Mouse (Mus musculus): ENCODE results near the gene Rad50.

Rad50 gene

DNA sequence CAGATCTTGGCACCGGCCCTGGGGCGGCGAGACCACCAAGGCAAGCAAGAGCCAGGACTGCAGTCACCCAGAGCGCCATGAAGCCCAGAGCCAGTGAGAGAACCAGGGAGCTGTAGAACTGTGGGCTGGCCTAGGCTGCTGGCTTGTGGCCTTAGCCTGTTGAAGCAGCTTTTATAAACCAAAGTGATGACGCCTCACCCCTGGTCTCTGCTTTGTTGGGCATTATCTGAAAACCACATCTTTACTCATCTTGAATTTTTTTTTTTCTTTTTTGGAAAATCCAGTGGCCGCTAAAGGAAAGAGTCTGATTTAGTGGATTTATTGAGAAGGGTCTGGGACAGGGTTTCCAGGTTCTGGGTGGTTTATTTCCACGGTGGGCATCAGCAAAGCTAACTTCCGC is 72.6 kb downstream of the Rad50 start, which contains the start of gene Il13:
Gene Il13, minus strand, starts transcription at position 147 of the 400 bp plus-strand sequence.
- DNase-seq (ENCODE audit: low spot score in 2 of 2), result no peak

DNA sequence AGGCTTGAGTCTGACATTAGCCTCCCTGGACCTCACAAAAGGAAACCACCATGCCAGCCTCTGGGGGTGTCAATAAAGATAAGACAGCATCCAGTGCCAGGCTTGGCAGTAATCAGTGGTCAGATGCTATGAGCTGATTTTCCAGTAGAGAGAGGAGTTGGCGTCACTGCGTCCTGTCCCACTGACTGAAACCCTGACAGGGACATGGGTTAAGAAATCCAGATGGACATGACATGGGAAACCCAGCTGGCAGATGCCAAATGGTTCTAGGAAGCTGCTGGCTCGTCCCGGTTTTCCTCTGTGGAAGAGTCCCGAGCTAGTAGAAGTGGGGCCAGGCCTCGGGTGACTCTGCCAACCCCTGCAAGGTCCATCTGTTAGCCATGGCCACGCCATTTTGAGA is 73.5 kb downstream of the Rad50 start:
- no peak for DNase-seq (ENCODE audit: low spot score in 2 of 2)

DNA sequence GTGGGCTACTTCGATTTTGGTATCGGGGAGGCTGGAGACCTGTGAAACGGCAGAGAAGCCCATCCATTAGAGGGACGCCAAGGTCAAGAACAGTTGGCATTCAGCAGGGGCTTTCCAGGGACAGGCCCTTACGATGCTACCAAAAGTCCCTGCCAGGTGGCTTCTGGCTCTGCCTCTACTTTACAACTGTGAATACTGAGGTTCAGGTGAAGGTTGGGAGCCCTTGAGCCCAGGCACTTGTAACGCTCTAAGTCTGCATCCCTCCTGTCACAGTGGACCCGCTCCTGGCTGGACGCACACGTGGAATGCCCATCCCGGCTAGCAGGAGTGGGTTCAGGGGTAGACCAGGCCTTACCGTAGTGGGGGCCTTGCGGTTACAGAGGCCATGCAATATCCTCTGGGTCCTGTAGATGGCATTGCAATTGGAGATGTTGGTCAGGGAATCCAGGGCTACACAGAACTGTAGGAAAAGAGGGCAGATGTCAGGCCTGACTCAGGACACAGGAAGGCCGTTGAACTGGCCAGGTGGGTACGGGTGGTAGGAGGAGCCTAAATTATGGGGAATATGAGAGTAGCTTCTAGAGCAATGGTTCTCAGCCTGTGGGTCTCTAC is 74.9 kb downstream of the Rad50 start:
- DNase-seq (ENCODE audit: low spot score in 2 of 2), result no peak

GRCm38 (mm10) chr11:53627859-53628258 is 79.3 kb downstream of the Rad50 start:
- peak; percentile 11 to 87 for DNase-seq (ENCODE audit: low spot score in 2 of 2)

- DNase-seq (ENCODE audit: low spot score in 2 of 2), result no peak
Measured at GRCm38 (mm10) chr11:53626802-53627373, 80.2 kb downstream of the Rad50 start.

GRCm38 (mm10) chr11:53624124-53624523 is 83.0 kb downstream of the Rad50 start:
- no peak for DNase-seq (ENCODE audit: low spot score in 2 of 2)

DNA sequence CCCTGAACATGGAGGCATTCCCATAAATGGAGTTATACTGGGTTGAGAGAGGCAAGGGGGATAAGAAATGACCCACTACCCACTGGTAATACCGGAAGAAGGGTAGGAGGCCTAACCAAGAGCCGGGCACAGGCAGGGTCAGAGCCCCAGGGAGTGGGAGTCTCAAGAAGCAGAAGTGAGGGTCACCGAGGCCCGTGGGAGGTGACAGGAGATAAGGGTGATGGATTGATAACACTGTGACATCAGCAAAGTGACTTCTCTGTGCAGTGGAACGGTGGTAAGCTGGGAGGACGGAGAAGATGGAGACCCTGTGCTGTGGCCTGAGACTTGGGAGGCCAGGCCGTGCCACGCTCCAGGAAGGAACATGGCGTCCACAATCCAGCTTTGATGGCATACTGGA is 83.5 kb downstream of the Rad50 start:
- no peak for DNase-seq (ENCODE audit: low spot score in 2 of 2)

GRCm38 (mm10) chr11:53622440-53622806 is 84.7 kb downstream of the Rad50 start:
- no peak for DNase-seq (ENCODE audit: low spot score in 2 of 2)

GRCm38 (mm10) chr11:53621582-53622439 is 85.3 kb downstream of the Rad50 start:
- no peak for DNase-seq (ENCODE audit: low spot score in 2 of 2)

- DNase-seq (ENCODE audit: low spot score in 2 of 2), result no peak
Measured at GRCm38 (mm10) chr11:53620094-53620493, 87.0 kb downstream of the Rad50 start.

GRCm38 (mm10) chr11:53619428-53619827 is 87.7 kb downstream of the Rad50 start:
- no peak for DNase-seq (ENCODE audit: low spot score in 2 of 2)

DNA sequence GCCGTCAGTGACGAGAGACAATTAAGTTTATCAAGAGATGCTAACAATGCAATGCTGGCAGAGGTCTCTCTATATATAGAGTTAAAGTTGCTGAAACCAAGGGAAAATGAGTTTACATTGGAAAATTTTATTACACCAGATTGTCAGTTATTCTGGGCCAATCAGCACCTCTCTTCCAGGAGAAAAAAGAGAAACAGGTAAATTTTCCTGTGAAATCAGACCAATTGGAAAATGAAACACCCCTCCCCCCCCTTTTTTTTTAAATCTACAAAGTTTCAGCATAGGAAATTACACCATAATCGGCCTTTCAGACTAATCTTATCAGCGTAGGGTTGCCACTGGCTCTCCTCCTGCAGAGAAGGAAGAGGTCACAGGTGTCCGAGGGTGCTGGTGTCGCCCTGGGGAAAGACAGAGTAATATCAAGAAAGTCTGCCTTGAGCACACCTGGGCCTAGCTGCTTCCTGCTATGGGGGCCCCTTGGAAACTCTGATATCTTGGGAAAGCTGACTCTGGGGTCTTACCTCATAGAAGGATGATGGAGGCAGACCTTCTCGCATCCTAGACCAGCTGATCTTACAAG is 88.4 kb downstream of the Rad50 start, which contains the start of gene Il4:
Gene Il4, minus strand, starts transcription at position 51 of the 580 bp plus-strand sequence.
- no peak for DNase-seq (ENCODE audit: low spot score in 2 of 2)

DNA sequence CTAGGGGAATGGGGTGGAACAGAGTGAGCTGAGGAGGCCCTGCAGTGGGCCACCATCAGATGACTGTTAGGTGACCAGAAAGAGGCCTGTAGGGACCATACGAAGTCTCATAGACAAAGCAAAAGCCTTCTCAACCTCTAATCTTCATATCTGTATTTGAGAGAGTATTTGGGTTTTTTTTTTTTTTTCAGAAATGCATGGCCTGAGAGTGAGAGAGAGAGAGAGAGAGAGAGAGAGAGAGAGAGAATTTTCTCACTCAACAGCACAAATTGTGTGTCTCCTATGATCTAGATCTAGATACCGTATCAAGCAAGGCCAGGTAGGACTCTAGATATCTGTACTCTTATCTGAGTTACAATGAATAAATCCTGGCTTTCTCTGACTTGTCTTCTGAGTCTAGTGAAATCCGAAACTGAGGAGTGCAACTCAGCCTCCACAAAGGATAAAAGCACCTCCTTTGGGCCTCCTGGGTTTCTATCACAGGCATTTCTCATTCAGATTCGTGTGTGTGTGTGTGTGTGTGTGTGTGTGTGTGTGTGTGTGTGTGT is 89.5 kb downstream of the Rad50 start:
- DNase-seq (ENCODE audit: low spot score in 2 of 2), result no peak

DNA sequence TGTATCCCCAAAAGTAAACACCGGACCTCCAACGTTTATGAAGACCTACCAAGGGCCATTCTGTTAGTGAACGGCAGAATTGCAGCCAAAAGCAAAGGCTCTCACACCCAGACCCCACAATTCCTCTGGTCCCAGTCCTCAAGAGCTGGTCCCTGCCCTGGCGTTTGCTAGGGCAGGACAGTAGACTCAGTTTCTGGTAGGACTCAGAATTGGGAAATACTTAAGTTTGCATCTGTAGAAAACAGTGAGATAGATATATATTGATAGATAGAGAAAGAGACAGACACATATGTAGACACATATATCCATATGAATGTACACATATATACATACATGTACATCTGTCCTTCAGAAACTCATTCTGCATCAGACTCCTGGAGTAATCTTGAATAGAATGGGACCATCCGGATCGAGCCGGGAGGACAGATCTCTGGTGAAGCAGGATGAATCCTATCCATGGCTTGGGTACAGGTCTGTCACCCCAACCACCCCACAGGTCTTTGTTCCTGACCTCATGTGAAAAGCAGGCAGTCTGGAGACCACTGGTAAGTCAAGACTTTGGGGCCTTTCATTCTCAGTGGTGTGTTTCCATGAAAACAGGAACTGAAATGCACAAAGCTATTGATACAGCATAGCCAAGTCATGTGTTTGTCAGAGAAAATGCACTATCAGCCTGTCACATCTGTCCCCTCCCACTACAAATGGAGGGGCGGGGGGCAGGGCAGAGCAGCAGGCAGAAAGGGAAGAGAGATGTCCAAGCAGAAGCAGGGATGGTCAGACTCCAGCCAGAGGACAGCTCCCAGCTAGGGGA is 90.2 kb downstream of the Rad50 start:
- no peak for DNase-seq (ENCODE audit: low spot score in 2 of 2)

GRCm38 (mm10) chr11:53615575-53615974 is 91.5 kb downstream of the Rad50 start:
- no peak for DNase-seq (ENCODE audit: low spot score in 2 of 2)

DNA sequence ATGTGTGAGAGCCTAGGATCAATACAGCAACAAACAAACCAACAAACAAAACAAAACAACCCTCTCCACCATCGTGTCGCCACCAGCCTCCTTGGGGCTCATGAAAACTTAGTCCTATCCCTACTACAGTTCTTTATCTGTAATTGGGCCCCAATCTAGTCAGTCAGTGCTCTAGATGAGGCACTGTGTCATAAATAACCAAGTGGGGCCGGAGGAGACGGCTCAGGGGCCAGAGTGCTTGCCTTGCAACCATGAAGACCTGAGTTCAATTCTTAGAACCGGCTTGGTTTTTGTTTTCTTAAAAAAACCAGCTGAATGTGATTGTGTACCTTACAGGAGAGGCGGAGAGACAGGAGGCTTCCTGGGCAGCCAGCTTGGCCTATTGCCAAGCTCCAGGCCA is 91.9 kb downstream of the Rad50 start:
- DNase-seq (ENCODE audit: low spot score in 2 of 2), result no peak

- no peak for DNase-seq (ENCODE audit: low spot score in 2 of 2)
Measured at GRCm38 (mm10) chr11:53609672-53610071, 97.4 kb downstream of the Rad50 start.

DNA sequence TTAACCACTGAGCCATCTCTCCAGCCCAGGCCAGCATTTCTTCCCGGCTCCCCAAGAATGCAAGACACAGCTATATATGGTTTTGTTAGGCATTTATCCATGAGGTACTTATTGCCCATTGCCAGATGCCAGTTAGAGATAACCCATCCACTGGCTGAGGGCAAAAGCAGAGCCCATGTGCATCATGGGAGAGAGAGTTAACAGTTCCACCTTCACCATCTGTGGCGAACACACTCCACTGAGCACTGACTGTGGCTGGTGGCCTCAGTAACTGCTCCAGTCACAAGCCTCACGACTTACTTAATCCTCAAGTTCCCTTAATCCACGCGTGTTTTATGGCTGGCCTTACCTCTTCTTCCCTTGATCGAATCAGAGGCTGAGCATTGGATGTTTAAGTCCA is 97.9 kb downstream of the Rad50 start:
- DNase-seq (ENCODE audit: low spot score in 2 of 2), result no peak

GRCm38 (mm10) chr11:53605609-53606008 is 101.5 kb downstream of the Rad50 start:
- DNase-seq (ENCODE audit: low spot score in 2 of 2), result no peak

DNA sequence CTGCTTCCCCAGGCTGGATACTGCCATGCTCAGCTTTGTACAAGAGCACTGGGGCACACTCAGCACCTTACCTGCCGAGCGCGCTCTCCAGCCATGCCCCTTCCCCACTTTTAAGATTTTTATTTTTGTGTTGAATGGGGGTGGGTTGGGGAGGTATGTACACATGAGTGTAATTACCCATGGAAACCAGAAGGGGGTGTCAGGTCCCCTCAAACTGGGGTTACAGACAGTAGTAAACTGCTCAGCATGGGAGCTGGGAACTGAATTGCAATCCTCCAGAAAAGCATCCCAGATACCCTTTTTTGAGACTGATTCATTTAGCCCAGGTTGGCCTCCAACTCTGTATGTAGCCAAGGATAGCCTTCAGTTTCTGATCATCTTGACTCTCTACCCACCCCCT is 102.1 kb downstream of the Rad50 start:
- no peak for DNase-seq (ENCODE audit: low spot score in 2 of 2)

Measured in left cerebral cortex, adult 9 months (tissue).